Mouse (Mus musculus) limb, embryonic 14.5 days (tissue): ENCODE measurements around the gene Enc1. TPM values are rescaled to one million over a fixed set of nuclear protein-coding genes. Genes with fewer than 3 reads are reported as not detected.
"Not testable (repeated sequence)": the region's sequence is repeated elsewhere in the genome, so short reads cannot be mapped to it uniquely, and the experiment has no call there.

Experiments
- ATAC-seq: fragments of 200-750 bp; cut with Nextera tagmentation; 2 replicates; pipeline ENCODE4 v1.8.0; 2017; ENCODE audit warnings: low read depth, moderate number of reproducible peaks, moderate TSS enrichment; ENCODE audit not compliant: low FRiP score
- DNase-seq: peaks from one replicate; pipeline ENCODE4 v3.0.0-alpha.2; 2015; ENCODE audit warnings: low spot score
- H3K27ac ChIP-seq: fragments of 300-500 bp; sonication (generic); replicated peaks from 2 replicates; pipeline ENCODE4 v1.5.1; 2014; ENCODE audit warnings: low read depth, mild to moderate bottlenecking, low read length, moderate library complexity, mixed read lengths
- H3K27me3 ChIP-seq: fragments of 300-500 bp; sonication (generic); 2 replicates; pipeline ENCODE4 v1.6.1; 2014; ENCODE audit warnings: low read length, mixed read lengths; ENCODE audit not compliant: control insufficient read depth, insufficient read depth
- H3K36me3 ChIP-seq: fragments of 300-500 bp; sonication (generic); 2 replicates; pipeline ENCODE4 v1.6.1; 2014; ENCODE audit warnings: mild to moderate bottlenecking, low read length, moderate library complexity, mixed read lengths; ENCODE audit not compliant: control insufficient read depth, insufficient read depth
- H3K4me1 ChIP-seq: fragments of 300-500 bp; sonication (generic); 2 replicates; pipeline ENCODE4 v1.6.1; 2014; ENCODE audit warnings: antibody characterized with exemption, low read length, mixed read lengths; ENCODE audit not compliant: control insufficient read depth, insufficient read depth
- H3K4me2 ChIP-seq: fragments of 300-500 bp; sonication (generic); replicated peaks from 2 replicates; pipeline ENCODE4 v1.6.1; 2014; ENCODE audit warnings: low read depth, mild to moderate bottlenecking, low read length, moderate library complexity; ENCODE audit not compliant: severe bottlenecking
- H3K4me3 ChIP-seq: fragments of 300-500 bp; sonication (generic); replicated peaks from 2 replicates; pipeline ENCODE4 v1.5.1; 2014; ENCODE audit warnings: low read length
- H3K9ac ChIP-seq: fragments of 300-500 bp; sonication (generic); 2 replicates; pipeline ENCODE4 v1.6.1; 2014; ENCODE audit warnings: mild to moderate bottlenecking, low read depth, low read length, moderate library complexity; ENCODE audit not compliant: severe bottlenecking
- H3K9me3 ChIP-seq: fragments of 300-500 bp; sonication (generic); 2 replicates; pipeline ENCODE4 v1.6.1; 2016; ENCODE audit warnings: low read length; ENCODE audit not compliant: control insufficient read depth
- POLR2A ChIP-seq: fragments of 200-500 bp; IDR thresholded peaks from 2 replicates; pipeline ENCODE4 v1.8.0; 2012; ENCODE audit warnings: inconsistent platforms, mild to moderate bottlenecking, moderate library complexity, borderline replicate concordance; ENCODE audit not compliant: insufficient read depth, insufficient read length; ENCODE audit errors: extremely low read depth
- WGBS: fragments of 180-500 bp; shearing (Covaris S2); extraction: QIAGEN DNeasy Blood & Tissue Kit; methylation state at CpG from one replicate; pipeline ENCODE4 v1.1.7; 2014; 5-methylcytosine and 5-hydroxymethylcytosine counted together
- polyA plus RNA-seq, 2 experiments: library from polyadenylated mRNA; depleted of rRNA in 1 of 2; stranded (reverse) in 1 of 2; unstranded in 1 of 2; fragments of >200 nt; fragmentation: Nextera tagmentation in 1 of 2; extraction: Ambion mirVana in 1 of 2; gene quantifications; 2 replicates each; pipeline versions ENCODE4 v1.2.1 to v1.2.3; 2012 to 2014

Enc1 gene
- polyA plus RNA-seq, 2 experiments: 8.9 to 33.5 TPM

DNA sequence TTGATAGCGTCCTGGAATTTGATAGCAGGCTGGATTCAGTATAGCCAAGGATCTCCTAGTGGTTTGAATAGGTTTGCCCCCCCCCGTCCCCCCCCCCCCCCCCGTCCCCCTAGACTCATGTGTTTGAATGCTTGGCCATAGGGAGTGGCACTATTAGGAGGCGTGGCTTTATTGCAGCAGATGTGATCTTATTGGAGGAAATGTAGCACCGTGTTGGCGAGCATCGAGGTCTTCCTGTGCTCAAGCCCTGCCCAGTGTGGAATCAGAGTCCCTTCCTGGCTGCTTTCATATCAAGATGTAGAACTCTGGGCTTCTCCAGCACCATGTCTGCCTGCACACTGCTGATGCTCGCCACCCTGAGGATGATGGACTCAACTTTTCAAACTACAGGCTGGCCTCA lies 20.6 kb downstream of the Enc1 start:
- no peak overlapping the region for H3K4me2 ChIP-seq
- no peak overlapping the region for H3K4me3 ChIP-seq
- DNase-seq (no peak), ATAC-seq (no peak)
- no peak overlapping the region for H3K9ac ChIP-seq
- peaks cover 17% of the 10 kb centered on the region for H3K4me1 ChIP-seq
- TF ChIP-seq POLR2A: no peak
- no peak overlapping the region for H3K27ac ChIP-seq
- no peaks in the 10 kb centered on the region for H3K9me3 ChIP-seq
- H3K36me3 ChIP-seq: no peaks in the 10 kb centered on the region
- WGBS: 58% methylated on average over 7 of the region's 8 CpGs
- H3K27me3 ChIP-seq: no peaks in the 10 kb centered on the region

DNA sequence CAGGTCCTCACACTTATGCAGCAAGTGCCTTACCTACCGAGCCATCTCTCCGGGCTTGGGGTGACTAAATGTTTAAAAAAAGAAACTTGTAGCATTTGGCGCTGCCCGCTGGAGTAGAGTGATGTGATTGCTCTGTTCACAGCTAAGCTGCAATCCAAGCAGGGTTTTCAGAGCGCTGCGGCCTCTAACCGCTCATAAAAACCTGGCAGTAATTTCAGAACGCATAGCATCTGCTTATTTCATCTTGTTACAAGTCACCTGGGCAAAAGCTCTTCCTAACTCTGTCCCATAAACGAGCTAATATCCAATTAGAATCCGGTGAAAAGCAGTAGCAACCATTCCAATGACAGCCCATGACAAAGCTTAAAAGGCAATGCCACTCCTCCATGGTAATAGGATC lies 21.8 kb downstream of the Enc1 start:
- no peaks in the 10 kb centered on the region for H3K36me3 ChIP-seq
- no peak overlapping the region for H3K4me2 ChIP-seq
- no peak overlapping the region for H3K4me3 ChIP-seq
- no peak for TF ChIP-seq POLR2A
- DNase-seq (no peak), ATAC-seq (no peak)
- no peaks in the 10 kb centered on the region for H3K9me3 ChIP-seq
- H3K27ac ChIP-seq: no peak overlapping the region
- H3K4me1 ChIP-seq: peaks cover 17% of the 10 kb centered on the region
- WGBS: 29% methylated on average over 10 of the region's 10 CpGs
- H3K9ac ChIP-seq: no peak overlapping the region
- H3K27me3 ChIP-seq: no peaks in the 10 kb centered on the region

DNA sequence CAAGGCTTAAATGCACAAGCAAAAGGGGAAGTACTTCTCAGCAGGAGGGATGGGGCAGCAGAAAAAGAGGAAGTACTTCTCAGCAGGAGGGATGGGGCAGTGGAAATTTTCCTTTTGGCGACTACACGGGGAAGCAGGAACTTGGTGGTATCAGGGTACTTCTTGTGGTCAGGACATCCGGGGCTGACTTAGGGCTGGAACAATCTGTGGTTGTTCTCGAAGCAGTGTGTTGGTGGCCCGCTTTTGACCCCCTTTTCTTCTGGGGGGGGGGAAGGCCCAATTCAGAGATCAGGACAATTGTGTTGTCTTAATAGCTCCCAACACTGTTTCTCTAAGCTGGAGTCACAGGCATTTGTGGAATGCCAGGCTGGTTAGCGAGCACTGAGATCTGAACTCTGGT lies 24.6 kb downstream of the Enc1 start:
- not testable (repeated sequence) for H3K4me2 ChIP-seq, ATAC-seq, H3K4me3 ChIP-seq, H3K9me3 ChIP-seq, H3K9ac ChIP-seq, H3K27me3 ChIP-seq, H3K27ac ChIP-seq, DNase-seq, H3K36me3 ChIP-seq, H3K4me1 ChIP-seq
- 79% methylated on average over 6 of the region's 6 CpGs for WGBS

DNA sequence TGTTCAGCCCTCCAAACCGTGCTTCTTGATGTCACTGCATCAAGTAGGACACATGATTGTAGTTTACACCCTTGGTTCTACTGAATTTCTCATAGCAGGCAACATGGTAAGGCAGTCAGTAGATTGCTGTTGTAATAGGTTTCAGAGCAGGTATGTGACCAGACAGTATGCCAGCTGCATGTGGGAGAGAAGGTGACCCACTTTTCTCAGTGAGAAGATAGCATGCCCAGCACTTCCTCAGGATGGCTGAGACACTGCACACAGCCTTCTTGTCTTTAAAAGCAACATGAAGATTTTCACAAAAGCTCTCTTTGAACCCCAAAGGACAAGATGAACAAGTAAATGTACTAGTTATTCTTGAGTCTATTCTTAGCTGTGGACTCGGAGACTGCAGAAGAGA lies 29.8 kb downstream of the Enc1 start:
- TF ChIP-seq POLR2A: no peak
- H3K36me3 ChIP-seq: no peaks in the 10 kb centered on the region
- no peak overlapping the region for H3K4me3 ChIP-seq
- no peaks in the 10 kb centered on the region for H3K9me3 ChIP-seq
- no peaks in the 10 kb centered on the region for H3K27me3 ChIP-seq
- ATAC-seq (no peak), DNase-seq (no peak)
- H3K27ac ChIP-seq: no peak overlapping the region
- H3K4me1 ChIP-seq: no peaks in the 10 kb centered on the region
- H3K4me2 ChIP-seq: no peak overlapping the region
- no peak overlapping the region for H3K9ac ChIP-seq
- 84% methylated on average over 2 of the region's 2 CpGs for WGBS

DNA sequence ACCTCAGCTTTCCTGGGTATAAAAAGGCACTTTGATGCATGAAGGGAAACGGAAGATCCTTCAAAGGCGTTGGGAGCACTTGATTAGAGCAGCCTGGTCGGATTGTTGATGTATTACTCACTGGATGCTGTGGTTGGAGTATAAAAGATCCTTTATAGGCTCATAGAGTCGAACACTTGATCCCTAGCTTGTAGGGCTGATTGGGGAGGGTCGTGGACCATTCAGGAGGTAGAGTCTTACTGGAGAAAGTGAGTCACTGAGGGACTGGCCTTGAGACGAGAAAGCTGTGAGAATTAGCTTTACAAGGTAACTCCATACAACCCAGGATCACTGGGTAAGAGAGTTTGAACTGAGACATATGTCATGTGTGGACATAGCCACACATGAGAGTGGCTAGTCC lies 30.7 kb downstream of the Enc1 start:
- H3K4me1 ChIP-seq: no peaks in the 10 kb centered on the region
- no peak overlapping the region for H3K9ac ChIP-seq
- no peaks in the 10 kb centered on the region for H3K36me3 ChIP-seq
- TF ChIP-seq POLR2A: no peak
- no peak overlapping the region for H3K4me3 ChIP-seq
- H3K4me2 ChIP-seq: no peak overlapping the region
- H3K27me3 ChIP-seq: no peaks in the 10 kb centered on the region
- no peaks in the 10 kb centered on the region for H3K9me3 ChIP-seq
- H3K27ac ChIP-seq: no peak overlapping the region
- DNase-seq (no peak), ATAC-seq (no peak)
- WGBS: 65% methylated on average over 6 of the region's 6 CpGs

DNA sequence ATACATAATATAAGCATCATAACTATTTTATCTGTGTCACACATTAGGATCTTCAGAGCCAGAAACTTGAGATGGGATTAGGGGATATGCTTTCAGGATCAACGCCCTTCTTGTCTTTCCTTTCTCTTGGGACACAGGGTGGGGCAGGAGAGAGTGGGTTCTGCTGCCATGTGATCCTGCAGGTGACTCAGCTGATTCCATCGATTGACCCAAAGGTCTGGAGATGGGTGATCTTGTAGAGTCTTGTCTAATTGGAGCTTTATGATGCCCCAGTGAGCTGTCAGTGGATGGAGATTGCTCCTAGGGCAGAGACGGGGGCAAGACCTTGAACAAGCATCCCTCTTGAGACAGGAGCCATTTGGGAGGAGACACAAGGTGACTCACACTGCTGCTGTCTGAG lies 33.9 kb downstream of the Enc1 start:
- Histone ChIP-seq H3K27me3 (no peaks in the 10 kb centered on the region), H3K9me3 (no peaks in the 10 kb centered on the region), H3K9ac (no peak overlapping the region), H3K36me3 (no peaks in the 10 kb centered on the region), H3K27ac (no peak overlapping the region), H3K4me2 (no peak overlapping the region), H3K4me1 (no peaks in the 10 kb centered on the region), H3K4me3 (no peak overlapping the region)
- no peak for ATAC-seq
- TF ChIP-seq POLR2A: no peak
- WGBS: 81% methylated on average over 3 of the region's 3 CpGs
- no peak for DNase-seq
